Mouse (Mus musculus) erythroblast, embryonic 14.5 days (primary cell): Measurements from ENCODE around the gene Polrmt. TPM values are rescaled to one million over a fixed set of nuclear protein-coding genes. Genes with fewer than 3 reads are reported as not detected.
"Not testable (repeated sequence)": the region's sequence is repeated elsewhere in the genome, so short reads cannot be mapped to it uniquely, and the experiment has no call there.

Experiments
- H3K27me3 ChIP-seq: 2 replicates; pipeline ENCODE4 v1.6.1; 2012; ENCODE audit warnings: inconsistent platforms; ENCODE audit not compliant: control insufficient read depth
- H3K36me3 ChIP-seq: 2 replicates; pipeline ENCODE4 v1.6.1; 2012; ENCODE audit warnings: mild to moderate bottlenecking, inconsistent platforms; ENCODE audit not compliant: control insufficient read depth
- H3K4me1 ChIP-seq: 2 replicates; pipeline ENCODE4 v1.6.1; 2012; ENCODE audit warnings: inconsistent platforms; ENCODE audit not compliant: control insufficient read depth
- H3K4me3 ChIP-seq: replicated peaks from 2 replicates; pipeline ENCODE3; 2012; ENCODE audit warnings: moderate library complexity, mild to moderate bottlenecking, inconsistent platforms
- H3K9me3 ChIP-seq: 2 replicates; pipeline ENCODE4 v1.6.1; 2012; ENCODE audit warnings: low read length, inconsistent platforms, mixed read lengths; ENCODE audit not compliant: control insufficient read depth
- GATA1 ChIP-seq: IDR thresholded peaks from 2 replicates; pipeline ENCODE4 v1.6.1; 2012; ENCODE audit warnings: low read length, inconsistent platforms, mixed read lengths
- TAL1 ChIP-seq: IDR thresholded peaks from 3 replicates; pipeline ENCODE4 v1.6.1; 2012; ENCODE audit warnings: low read length, inconsistent platforms, mixed read lengths
- polyA plus RNA-seq: library from polyadenylated mRNA; stranded (reverse); fragments of >175 nt; gene quantifications from 2 replicates; pipeline ENCODE4 v1.2.3, GENCODE M21; 2012

Polrmt gene
- polyA plus RNA-seq, 1 experiment: 2.5 TPM

DNA sequence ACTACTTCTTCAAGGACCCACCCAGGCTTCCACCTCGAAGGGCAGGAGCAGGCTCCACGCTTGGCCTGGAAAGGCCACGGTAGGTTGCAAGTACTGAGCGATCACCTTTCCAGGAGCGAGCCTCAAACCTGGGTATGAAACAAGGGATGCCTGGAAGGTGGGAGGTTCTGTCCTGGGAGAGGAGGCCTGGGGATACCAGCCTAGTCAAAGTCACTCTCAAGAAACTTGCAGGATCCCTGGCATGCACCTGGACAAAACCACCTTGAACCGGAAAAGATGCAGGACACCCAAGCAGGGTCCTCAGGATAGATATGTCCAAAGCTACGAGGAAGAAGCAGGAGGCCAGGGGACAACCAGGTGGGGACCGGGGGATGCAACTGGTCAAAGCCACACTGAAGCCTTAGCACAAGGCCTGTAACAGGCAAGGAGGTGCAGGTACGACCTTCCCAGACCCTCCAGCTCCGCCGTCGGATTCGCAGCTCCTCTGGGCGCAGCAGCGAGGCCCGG is 19.7 kb upstream of the Polrmt start:
- Histone ChIP-seq H3K4me1 (peaks cover 54% of the 10 kb centered on the region), H3K4me3 (peak overlapping the region; percentile 78), H3K36me3 (peaks cover 44% of the 10 kb centered on the region), H3K27me3 (peaks cover 5% of the 10 kb centered on the region), H3K9me3 (no peaks in the 10 kb centered on the region)
- TF ChIP-seq TAL1 (no peak), GATA1 (no peak)

- Histone ChIP-seq H3K4me3 (peak overlapping the region; percentile 78), H3K36me3 (peaks cover 51% of the 10 kb centered on the region), H3K4me1 (peaks cover 54% of the 10 kb centered on the region), H3K9me3 (no peaks in the 10 kb centered on the region), H3K27me3 (no peaks in the 10 kb centered on the region)
- TF ChIP-seq TAL1 (no peak), GATA1 (no peak)
These were observed 18.9 kb upstream of the Polrmt start for GRCm38 (mm10) chr10:79765228-79765745.

DNA sequence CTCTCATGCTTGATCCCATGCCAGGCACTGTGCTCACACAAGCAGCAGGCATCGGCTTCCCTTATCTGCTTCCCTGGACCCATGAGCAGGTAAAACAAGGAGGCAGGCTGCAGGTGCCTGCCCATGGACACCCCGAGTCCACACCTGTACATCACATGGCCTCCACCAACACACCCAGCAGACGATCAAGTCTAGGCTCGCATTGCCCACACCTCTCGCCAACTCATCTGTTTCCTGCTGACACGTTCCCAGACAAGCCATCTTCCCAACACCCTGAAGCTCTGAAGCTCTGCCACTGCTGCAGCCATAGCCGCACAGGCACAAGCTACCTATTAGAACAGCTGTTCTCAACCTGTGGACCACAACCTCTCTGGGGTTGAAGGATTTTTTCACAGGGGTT is 17.9 kb upstream of the Polrmt start:
- Histone ChIP-seq H3K4me1 (peaks cover 54% of the 10 kb centered on the region), H3K4me3 (no peak overlapping the region), H3K9me3 (no peaks in the 10 kb centered on the region), H3K27me3 (no peaks in the 10 kb centered on the region), H3K36me3 (peaks cover 60% of the 10 kb centered on the region)
- TF ChIP-seq GATA1: no peak
- no peak for TF ChIP-seq TAL1

GRCm38 (mm10) chr10:79762875-79763274 is 16.5 kb upstream of the Polrmt start:
- peaks cover 74% of the 10 kb centered on the region for H3K36me3 ChIP-seq
- H3K27me3 ChIP-seq: no peaks in the 10 kb centered on the region
- TF ChIP-seq GATA1 (no peak), TAL1 (no peak)
- H3K4me3 ChIP-seq: no peak overlapping the region
- H3K9me3 ChIP-seq: no peaks in the 10 kb centered on the region
- peaks cover 46% of the 10 kb centered on the region for H3K4me1 ChIP-seq

DNA sequence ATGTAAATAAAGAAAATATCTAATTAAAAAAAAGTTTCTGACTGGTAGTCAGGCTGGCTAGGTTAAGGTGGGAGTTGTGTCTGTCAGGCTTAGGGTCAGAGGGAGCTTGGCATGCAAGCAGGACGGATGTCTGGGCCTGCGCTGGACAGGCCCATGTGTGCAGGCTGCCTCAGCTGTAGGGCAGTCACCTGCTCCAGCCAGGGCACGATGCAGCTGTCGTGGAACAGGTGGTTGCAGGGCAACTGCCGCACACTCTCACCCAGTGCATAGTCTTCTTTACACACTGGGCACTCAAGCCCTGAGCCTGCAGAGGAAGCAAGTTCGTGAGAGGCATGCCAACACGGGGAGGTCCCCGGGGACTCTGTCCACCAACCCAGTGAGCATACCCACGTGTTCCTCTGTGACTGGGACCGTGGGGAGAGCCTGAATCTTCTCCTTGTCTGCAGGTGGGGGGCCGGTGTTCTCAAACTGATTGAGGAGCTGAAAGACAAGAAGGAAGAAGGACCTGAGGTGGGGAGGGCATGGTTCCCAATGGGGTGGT is 14.3 kb upstream of the Polrmt start:
- Histone ChIP-seq H3K36me3 (peaks cover 94% of the 10 kb centered on the region), H3K27me3 (no peaks in the 10 kb centered on the region), H3K4me1 (peaks cover 29% of the 10 kb centered on the region), H3K4me3 (no peak overlapping the region), H3K9me3 (no peaks in the 10 kb centered on the region)
- no peak for TF ChIP-seq GATA1
- TF ChIP-seq TAL1: no peak

GRCm38 (mm10) chr10:79759675-79760074 is 13.3 kb upstream of the Polrmt start:
- peaks cover 87% of the 10 kb centered on the region for H3K36me3 ChIP-seq
- H3K4me3 ChIP-seq, H3K27me3 ChIP-seq, H3K9me3 ChIP-seq: not testable (repeated sequence)
- H3K4me1 ChIP-seq: peaks cover 29% of the 10 kb centered on the region

- no peaks in the 10 kb centered on the region for H3K9me3 ChIP-seq
- peaks cover 13% of the 10 kb centered on the region for H3K4me1 ChIP-seq
- peaks cover 3% of the 10 kb centered on the region for H3K27me3 ChIP-seq
- peaks cover 59% of the 10 kb centered on the region for H3K36me3 ChIP-seq
- no peak for TF ChIP-seq GATA1
- TF ChIP-seq TAL1: no peak
- H3K4me3 ChIP-seq: no peak overlapping the region
These were observed 10.3 kb upstream of the Polrmt start for GRCm38 (mm10) chr10:79756660-79757059.

GRCm38 (mm10) chr10:79755854-79756253 is 9.5 kb upstream of the Polrmt start:
- TF ChIP-seq TAL1 (no peak), GATA1 (no peak)
- H3K4me3 ChIP-seq: no peak overlapping the region
- no peaks in the 10 kb centered on the region for H3K9me3 ChIP-seq
- peaks cover 5% of the 10 kb centered on the region for H3K27me3 ChIP-seq
- peaks cover 15% of the 10 kb centered on the region for H3K4me1 ChIP-seq
- peaks cover 50% of the 10 kb centered on the region for H3K36me3 ChIP-seq

DNA sequence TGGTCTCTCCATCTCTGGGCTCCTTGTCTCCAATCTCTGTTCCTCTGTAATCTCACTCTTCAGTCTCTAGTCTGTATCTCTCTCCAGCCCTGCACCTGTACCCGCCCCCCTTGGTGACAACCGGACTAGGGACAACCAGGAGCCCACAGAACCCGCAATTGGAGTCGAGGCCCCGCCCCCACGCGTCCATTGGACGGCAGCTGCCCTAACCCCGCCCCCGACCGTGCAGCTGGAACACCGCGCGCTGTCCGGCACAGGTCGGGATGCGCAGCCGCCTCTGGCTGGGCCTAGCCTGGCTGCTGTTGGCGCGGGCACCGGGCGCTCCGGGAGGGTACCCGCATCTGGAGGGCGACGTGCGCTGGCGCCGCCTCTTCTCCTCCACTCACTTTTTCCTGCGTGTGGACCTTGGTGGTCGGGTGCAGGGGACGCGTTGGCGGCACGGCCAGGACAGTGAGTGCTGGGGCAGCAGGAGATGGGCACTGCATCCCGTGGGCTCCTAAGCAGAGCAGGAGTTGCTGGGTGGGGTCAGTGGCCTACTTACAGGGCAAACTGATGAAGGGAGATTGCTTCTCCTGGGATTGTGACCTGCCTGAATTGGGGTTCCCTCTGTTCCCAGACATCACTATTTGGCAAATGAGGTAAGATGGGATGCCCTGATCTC is 8.6 kb upstream of the Polrmt start, which contains the start of gene Fgf22:
TSS of gene Fgf22 (plus strand) at position 221 of the 661 bp plus-strand sequence.
- TF ChIP-seq GATA1: no peak
- TF ChIP-seq TAL1: no peak
- peak within 1 kb of the TSS; percentile 41 for H3K4me3 ChIP-seq

More for the DNA sequence above, 8.6 kb upstream of the Polrmt start, which contains the start of gene Fgf22:
- Histone ChIP-seq H3K9me3 (no peaks in the 10 kb centered on the region), H3K36me3 (peaks cover 42% of the 10 kb centered on the region), H3K4me1 (peaks cover 18% of the 10 kb centered on the region), H3K27me3 (peaks cover 5% of the 10 kb centered on the region)
